Mouse (Mus musculus) E14TG2a.4 (cell line): ENCODE data around the gene Slc7a4.

Source experiments
- CTCF ChIP-seq: conservative IDR thresholded peaks from 2 replicates; pipeline ENCODE4 v1.5.1; 2014; ENCODE audit warnings: low read length
- NANOG ChIP-seq: IDR thresholded peaks from 2 replicates; pipeline ENCODE4 v1.6.1; 2014; ENCODE audit warnings: borderline replicate concordance, low read length, mixed read lengths
- POU5F1 ChIP-seq: IDR thresholded peaks from 2 replicates; pipeline ENCODE4 v1.6.1; 2014; ENCODE audit warnings: low read length, borderline replicate concordance

DNA sequence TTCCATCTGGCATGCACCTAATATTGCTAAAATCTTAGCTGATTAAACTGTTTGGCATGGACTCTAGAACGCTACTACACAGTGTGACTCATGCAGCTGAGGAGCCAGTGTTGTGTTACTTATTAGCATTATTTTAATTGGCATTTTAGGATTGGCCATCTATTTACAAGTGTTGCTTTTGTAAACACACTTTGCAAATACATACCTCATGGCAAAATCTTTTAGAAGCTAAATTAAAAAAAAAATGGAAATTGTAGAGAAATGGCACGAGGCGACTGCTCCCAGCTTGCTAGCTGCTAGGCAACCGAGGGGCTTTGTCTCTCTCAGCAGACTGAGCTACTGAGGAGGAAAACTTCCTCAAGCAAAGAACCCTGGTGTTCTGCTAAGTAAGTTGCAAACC, 21.9 kb upstream of the Slc7a4 start:
- TF ChIP-seq CTCF = no peak
- TF ChIP-seq NANOG = no peak
- TF ChIP-seq POU5F1 = no peak
